Mouse (Mus musculus): ENCODE results near the gene Snap25.

Gene Snap25

DNA sequence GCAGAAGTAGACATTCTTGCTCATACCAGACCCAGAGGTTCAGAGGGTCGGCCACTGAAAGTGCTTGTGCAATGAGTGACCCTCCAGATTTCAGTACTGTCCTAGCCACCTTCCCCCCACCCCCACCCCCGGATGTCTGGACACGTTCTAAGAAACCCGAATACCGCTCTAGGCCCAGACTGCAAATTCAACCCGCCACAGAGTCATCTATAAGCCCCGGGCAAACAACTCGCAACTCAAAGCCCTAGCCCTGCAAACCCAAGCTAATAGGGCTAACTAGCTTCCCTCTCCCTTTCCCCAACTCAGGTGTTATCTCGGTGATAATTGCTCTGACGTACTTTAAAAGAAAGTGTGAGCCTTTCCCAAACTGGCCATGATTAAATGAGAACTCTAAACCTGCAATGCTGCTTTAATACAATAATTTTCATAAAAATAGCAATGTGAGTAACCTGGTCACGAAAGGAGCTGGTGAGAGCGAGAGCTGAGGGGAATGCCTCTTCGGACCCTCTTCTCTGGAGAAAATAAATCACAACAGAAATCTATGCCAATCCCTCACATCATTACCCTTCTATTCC is 725 bp upstream of the Snap25 start:
- DNase-seq, result peak in 1 of 2 experiments; percentile 54

DNA sequence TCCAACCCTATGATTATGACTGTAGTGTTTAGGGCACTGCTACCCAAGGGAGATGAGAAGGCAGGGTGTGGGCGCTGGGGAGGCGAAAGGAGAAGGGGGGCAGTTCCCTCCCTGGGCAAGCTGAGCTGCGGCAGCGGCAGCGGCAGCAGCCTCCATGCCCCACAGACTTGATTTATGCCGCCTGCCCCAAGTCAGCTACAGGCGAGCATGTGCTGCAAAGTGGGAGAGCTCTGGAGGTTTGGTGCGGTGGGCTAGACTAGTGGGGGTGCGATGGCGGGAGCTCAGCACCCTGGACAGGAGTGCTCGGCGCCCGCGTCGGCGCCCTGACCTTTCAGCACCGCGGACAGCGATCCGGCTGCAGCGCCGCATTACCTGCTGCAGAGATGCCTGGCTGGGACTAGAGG is 757 bp downstream of the Snap25 start:
- peak; percentile 78 to 80 for DNase-seq

DNA sequence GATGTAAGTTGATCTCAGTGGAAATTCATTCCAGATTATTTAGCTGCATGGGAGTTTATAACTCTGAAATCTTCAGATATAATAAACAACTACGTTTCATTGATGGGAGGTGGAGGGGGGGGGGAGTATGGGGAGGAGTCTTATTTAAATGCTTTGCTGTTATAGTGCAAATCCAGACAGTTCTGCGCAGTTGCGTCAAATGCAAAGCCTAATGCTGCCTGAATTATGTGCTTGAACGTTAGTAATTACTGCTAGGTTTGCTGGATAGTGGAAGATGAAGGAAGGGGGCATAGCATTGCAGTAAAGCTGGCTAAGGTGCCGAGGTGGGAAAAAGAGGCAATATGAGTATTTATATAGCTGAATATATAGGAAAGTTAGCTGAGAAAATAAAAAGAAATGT is 2.3 kb downstream of the Snap25 start:
- peak in 1 of 2 experiments; percentile 58 for DNase-seq

DNA sequence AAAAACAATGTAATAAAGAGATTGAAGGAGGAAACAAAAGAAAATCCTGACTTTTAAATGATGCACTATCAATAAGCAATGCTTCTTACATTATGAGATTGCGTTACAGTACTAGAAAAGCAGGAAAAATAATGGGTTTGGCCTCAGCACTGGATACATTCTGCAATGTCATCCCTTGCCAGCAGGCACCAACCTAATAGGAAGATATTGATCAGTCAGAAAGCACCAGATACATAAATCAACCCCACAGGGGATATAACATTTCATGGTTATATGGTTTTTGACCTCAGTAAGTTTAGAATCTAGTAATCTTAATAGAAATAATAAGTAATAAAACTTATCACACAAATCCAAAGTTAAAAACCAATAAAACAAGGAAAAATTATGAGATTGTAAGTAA is 3.1 kb downstream of the Snap25 start:
- no peak for DNase-seq

DNA sequence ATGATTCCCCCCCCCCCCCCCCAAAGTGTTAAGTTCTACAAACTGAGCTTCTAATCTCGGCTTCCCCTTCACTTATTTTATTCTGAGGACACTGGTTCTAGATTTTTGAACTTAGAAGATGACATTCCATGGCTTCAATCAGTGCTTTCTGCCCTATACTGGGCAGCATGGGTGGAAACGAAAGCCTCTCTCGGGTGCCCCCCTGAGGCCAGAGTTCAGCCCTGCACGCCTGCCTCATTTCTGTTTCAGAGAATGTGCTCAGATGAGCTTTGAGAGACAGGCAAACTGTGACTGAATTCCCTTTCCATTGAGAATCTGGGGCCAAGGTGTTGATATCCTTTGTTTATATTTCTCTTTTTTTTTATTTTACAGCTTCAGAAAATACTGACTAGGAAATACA is 7.0 kb downstream of the Snap25 start:
- peak; percentile 88 to 92 for DNase-seq

DNA sequence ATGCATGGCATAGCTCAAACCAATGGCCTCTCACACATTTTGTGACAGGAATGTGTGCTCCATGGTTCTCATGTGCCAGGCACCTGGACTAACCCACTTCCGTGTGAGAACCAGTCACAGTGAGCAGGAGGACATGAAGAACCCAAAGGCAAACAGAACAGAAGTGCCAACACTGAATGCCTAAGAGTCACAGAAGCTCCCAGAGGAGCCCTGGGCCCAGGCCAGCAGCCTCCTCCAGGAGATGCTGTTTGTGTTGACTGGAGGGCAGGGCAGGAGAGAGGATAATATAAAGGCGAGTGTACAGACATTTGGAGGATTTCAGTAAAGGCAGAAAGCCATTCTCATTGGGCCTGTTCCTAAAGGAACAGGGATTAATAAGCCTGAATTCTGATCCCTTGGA is 25.0 kb downstream of the Snap25 start:
- peak; percentile 86 to 90 for DNase-seq

DNA sequence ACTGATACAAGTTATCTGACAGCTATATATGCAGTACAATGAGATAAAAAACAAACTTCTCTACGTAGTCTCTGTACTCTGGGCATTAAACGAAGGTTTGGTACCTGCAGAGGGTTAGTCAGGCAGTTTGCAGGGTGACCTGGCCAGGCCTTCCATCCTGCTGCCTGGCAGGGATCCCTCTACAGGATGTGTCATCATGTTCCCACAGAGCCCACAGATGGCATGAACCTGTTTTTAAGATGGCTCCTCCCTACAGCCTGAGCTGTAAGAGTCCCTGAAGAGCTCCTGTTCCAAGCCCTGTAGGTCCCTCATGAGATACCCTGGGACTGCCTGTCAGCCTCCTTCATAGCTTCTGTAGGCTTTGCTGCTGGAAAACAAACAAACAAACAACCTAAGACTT is 29.0 kb downstream of the Snap25 start:
- DNase-seq, result peak; percentile 91 to 93

DNA sequence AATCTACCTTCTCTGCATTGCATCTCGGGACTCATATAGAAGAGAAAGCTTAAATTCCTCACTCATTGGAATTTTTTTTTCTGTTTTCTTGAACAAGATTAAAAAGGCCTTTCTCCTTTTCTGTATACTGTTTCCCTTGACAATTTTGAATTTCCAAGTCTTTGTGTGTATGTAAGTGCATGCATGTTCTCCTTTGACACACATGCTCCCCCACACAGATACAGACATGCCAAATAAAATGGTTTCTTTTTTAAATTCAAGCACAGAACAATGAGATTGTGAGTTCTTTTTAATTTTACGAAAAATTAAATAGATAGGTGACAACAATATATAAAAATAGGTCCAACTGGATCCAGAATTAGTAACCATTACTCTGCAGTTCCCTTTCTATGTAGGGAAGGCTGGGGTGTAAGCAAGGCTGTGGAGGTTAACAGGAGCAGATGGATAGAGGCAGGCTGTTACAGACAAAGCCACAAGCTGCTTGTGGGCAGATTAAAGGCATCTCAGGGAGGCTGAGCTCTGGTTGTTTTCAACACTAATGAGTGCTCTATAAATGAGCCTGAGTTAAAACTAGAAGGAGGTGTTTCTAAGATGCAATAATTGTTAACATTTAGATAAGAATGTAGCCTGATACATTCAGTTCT is 31.6 kb downstream of the Snap25 start:
- peak in 1 of 2 experiments; percentile 65 for DNase-seq

DNA sequence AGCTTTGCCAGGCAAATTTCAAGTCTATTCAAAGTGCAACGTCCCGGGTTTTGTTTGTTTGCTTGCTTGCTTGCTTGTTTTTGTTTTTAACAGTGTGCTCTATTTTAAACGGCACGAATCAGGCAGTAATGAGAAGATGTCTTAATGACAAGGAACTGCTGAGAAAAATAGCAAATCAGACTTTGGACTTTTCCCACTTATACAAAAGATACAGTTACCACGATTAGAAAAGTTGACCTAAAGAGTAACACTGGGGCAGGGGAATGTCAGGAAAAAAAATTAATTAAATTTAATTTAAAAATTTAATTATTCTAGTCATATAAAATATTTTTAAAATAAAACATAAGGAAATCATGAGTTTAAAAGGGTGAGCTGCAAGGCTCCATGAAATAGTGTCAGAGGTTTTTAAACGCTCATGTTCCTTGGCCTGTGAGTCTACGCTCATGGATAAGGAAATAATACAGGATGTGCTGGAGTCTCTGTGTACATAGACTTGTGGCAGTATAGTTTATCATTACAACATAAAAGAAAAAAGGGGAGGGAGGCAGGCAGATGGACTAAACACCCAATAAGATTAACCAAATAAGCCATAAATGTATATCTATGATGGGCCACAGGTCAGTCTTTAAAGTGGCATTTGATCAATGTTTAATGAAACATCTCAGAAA is 32.2 kb downstream of the Snap25 start:
- DNase-seq, result no peak

DNA sequence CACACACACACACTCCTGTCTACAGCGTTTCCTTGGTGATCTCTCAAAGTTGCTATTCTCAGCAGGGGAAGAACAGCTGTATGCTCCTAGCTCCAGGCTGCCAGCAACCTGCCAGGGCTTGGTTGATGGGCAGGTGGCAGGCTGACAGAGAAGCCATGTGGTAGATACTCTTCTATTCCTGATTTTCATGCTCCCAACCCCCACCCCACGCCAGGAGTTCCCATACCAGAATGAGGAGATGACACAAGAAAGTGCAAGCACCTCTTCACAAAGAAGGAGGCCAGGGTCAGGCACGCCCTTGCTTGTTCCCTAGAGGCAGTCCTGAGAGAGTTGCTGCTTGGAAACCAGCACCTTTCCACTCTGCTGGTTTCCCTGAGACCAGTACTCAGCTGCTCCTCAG is 40.4 kb downstream of the Snap25 start:
- peak in 1 of 2 experiments; percentile 58 for DNase-seq

DNA sequence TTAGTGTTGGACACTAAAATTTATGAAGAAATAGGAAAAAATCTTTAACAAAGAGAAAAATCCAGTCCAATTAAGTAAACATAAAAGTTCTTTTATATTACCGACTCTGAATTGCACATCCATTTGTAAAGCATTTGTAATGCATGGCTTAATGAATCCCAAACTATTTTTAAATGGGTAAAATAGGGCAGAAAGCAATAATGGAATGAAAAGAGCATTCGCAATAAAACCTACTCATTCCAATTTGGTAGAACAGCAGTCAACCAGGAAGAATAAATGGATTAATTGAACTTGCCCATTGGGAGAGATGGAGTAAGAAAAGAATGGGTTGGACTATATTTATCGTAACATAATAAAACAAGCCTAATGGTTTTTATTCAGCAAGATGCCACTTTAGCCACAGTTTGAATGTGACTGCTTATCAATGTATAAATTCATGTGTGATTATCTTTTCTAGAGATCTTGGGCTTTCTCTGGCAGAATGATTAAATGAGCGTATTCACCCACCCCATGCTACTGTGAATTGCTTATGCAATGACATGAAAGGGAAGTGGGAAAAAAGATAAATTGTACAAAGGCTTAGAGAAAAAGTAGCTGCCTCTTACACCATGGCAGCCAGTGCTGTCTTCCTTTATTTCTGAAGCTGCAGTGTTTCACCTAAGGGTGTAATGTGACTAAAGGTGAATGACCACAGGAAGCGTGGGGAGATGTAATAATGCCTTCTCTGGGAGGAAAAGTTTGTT is 45.7 kb downstream of the Snap25 start:
- no peak for DNase-seq

DNA sequence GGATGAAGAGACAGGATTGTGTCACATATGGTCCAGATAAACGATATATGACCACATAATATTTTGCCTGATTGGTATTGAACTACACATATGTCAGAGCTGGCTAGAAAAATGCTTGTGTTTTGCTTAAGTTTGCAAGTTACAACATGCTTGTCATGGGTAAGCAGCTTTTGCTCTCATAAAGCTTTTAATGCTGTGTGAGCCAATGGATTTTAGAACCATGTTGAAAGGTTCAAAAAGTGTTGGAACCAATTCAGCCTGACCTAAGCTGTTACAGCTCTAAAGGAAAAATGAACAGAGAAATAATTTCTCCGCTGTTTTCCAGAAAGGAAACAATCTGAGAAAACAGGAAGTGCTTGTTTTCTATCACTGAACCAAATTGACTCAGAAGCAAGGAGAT is 64.9 kb downstream of the Snap25 start:
- DNase-seq, result no peak

DNA sequence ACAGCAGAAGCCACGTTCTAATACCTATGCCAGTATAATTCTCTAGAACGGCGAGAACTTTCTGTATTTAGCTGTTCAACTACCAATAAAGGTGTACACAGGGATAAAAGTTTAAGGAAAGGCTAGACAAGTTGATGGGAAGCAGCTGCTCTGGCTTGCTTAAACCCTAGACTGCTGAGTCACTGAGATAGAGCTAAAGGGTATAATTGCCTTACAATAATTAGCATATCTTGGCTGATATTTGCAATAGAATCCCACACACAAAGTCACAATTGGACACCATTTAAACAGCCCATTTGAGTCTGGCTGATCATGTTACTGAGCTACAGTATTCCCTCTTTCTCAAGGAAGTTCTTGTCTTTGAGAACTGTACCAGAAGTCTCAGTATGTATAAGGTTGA is 65.4 kb downstream of the Snap25 start:
- no peak for DNase-seq

DNA sequence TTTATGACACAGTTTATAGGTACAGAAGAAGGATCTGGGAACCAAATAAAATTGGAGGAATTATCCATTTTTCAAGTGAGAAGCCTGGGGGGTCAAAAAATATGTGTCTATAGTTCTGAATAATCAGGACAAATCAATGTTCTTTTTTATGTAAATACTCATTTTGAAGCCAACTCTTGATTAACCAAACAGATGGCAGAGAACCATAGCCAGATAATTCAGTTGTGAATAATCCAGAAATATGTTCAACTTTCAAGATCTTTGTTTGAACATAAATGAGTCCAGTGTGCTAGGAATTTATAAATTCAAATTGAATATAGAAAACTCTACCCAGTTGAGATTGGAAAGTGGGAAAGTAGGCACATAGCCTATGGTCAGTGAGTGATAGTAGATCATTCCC is 67.0 kb downstream of the Snap25 start:
- no peak for DNase-seq

DNA sequence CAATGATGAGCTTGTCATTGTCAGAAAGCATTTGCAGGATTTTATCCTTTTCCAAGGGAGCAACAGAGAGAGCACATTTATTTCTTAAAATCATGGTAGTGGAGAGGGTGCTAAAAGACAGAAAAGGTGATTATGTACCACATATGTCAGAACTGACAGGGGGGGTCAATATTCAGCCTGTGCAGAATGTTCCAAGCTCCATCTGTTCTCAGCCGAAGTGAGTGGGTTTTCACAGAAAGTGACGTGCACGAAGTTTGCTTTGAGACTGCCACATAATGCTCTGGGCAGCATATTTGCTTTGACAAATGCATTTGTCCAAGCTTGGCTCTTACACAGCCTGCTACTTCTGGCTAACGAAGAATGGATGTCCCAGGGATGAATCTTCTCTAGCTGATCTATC is 71.1 kb downstream of the Snap25 start:
- no peak for DNase-seq

DNA sequence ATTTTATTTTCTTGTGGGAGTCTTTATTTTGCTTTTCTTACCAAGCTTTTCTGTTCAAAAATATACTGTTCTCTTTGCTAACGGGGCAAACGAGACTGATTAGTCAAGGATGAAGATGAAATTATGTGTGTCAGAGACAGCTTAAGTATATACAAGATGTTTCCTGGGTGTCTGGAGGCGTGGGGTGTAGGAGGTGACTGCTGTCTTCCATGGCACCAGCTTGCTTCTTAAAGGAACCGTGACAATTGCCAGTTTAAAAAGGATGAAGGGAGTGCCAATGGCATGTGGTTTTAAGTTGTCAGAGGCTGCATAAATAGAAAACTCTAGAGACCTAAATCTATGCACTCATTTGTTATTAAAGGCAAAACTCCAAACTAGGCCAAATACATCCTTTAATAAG is 75.1 kb downstream of the Snap25 start:
- DNase-seq, result no peak

DNA sequence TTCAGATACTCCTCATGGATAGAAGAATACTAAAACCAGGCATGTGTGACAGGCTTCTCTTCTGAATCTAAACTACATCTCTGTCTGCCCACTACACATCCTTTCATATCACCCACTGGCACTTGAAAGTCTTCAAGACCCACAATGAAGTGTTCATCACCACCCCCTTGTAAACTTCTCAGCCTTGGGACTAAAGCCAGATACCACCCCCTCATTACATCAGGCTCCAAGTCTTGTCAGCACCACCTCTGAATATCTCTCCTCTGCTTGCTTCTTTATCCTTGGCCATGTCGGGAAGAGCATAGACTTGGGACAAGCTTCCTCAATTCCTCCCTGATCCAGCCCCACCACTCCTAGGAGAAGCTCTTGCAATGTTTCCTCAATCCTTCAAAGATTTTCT is 83.3 kb downstream of the Snap25 start:
- no peak for DNase-seq

DNA sequence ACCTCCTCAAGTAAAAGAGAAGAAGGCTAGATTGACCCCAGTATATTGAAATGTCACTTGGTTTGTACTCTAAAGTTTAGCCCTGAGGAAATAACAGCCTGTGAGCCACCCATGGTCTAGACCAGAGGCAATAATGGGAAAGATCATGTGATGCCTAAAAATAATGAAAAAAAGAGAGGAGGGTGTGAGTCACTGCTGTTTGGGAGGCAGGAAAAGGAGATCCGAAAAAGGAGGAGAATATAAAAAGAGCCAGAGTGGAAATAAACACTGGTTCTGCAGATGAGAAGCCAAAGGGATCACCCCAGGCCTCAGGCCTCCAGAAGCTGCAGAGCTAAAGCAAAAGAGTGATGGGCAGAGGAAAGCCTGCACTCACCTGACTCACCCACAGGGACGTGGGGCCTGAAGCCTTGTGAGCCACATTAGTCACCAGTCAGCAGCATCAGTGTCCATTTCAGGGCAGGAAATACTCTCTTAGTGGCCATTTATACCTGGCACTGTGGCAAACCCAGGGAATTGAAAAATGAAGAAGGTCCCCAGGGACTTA is 85.7 kb downstream of the Snap25 start:
- DNase-seq, result no peak

DNA sequence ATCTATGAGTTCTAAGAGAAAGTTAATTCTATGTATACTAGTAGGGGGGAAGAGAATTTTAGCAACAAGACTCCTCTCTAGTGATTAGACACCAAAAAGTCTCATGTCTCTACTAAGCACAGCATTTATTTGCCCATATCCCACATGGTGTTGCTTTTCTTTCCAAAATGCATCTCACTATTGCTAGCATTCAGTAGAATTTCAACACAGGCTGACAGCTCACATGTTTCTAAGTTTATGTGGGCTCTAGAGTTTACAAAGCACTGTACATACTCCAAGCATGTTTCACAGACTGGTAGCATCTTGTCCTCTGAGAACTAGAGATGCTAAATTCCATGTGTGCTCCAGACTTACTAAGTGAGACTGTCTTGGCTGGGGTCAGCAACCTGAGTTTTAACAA is 87.8 kb downstream of the Snap25 start:
- DNase-seq, result no peak

DNA sequence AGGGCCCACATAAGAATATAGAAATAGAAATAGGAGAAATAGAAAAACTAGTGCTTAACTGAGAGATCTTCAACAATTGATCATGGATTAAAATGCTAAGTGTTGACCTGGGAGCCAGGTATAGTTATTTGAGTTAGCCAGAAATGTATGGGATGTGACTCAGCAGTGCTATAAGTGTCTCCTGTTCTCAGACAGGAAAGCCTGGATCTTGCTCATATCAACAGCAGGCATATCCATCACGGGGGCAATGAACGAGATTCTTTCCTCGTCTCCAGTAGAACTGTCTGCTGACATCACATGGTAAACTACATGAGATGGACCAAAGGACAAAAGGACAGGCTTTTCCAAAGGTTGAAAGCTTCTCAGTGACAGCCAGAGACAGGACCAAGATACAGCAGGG is 88.8 kb downstream of the Snap25 start:
- no peak for DNase-seq

DNA sequence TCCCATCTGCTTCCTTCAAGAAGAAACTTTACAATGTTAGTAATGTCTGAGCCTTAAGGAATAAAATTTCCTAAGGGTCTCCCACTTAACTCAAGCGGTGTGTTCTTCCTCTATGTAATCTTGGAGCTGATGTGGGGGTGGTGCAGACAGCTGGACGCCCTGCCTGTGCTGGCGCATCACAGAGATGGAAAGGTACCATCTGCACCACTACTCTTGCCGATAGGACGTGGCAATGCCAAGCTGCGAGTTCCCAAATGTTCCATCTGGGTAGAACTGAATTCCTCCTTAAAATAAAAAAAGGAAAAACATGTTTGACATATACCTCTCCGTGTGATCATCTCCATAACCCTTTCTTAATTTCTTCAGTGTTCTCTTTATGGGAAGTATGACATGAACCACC is 89.9 kb downstream of the Snap25 start:
- peak in 1 of 2 experiments; percentile 43 for DNase-seq

DNA sequence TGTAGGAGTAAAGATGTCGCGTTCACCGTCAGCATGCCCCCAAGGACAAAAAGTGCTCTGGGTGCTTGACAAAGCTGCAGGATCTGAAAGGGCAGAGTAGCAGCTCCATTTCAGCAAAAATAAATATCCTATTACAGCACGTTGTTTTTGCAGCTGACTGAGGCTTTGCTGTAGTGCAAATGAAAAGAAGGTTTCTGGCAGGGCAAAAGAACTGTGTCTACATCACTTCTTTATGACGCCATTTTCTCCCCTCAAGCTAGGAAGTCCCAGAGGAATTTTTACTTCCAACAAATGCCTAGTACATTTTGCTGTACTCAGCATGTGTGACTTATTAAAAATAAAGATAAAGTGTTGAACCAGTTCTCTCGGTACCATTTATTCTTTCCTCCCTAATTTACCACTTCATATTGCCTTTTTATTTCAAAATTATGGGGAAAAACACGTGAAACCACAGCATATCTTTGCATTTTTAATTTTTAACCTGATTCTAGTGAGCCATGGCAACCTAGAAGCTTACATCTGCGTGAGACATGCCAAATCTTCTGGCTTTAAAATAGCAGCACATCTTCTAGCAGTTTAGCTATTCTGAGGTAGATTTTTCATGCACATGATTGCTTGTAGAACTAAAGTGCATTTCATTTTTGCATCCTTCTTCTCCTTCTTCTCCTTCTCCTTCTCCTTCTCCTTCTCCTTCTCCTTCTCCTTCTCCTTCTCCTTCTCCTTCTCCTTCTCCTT is 94.9 kb downstream of the Snap25 start:
- DNase-seq, result no peak

DNA sequence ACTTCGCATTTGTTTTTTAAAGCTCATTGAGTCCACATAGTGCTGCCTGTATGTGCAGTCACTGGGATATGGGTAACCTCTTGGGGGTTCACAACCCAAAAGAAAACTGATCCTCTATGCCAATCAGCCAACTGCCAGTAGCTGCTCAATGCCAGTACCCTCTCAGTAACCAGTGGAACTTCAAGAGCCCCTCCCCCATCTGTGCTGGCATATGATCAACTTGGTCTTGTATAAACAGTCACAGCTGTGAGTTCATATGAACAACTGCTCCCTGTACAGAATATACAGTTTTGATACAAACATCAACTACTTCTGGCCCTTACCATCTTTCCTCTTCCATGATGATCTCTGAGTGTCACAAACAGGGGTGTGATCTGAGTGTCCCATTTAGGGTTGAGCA is 98.1 kb downstream of the Snap25 start:
- no peak for DNase-seq

All from cerebellum, postnatal 25 days (tissue).